Mouse (Mus musculus) megakaryocyte, adult 5-6 weeks (primary cell): Measurements from ENCODE around the gene Tex9. TPM values are rescaled to one million over a fixed set of nuclear protein-coding genes. Genes with fewer than 3 reads are reported as not detected.
"Not testable (repeated sequence)": the region's sequence is repeated elsewhere in the genome, so short reads cannot be mapped to it uniquely, and the experiment has no call there.

ENCODE experiments used
- ATAC-seq: 2 replicates; pipeline ENCODE4 v1.8.0; 2016; ENCODE audit warnings: mild to moderate bottlenecking, inconsistent platforms; ENCODE audit not compliant: poor library complexity, severe bottlenecking
- total RNA-seq, 2 experiments: library from RNA; stranded (forward) in 1 of 2; stranded (reverse) in 1 of 2; fragments of 153-499, 151-499 nt in 1 of 2; fragments of 221-1000, 200-1000 nt in 1 of 2; gene quantifications; 2 replicates each; pipeline versions ENCODE4 v1.2.3 to v1.2.4; 2015 to 2017

Gene Tex9
- total RNA-seq, 2 experiments from 2014 or later: 1.5 to 5.9 TPM

- ATAC-seq: no peak
Observed at GRCm38 (mm10) chr9:72488523-72488922, 3.5 kb downstream of the Tex9 start.

GRCm38 (mm10) chr9:72479276-72479675, 12.7 kb downstream of the Tex9 start:
- no peak for ATAC-seq

DNA sequence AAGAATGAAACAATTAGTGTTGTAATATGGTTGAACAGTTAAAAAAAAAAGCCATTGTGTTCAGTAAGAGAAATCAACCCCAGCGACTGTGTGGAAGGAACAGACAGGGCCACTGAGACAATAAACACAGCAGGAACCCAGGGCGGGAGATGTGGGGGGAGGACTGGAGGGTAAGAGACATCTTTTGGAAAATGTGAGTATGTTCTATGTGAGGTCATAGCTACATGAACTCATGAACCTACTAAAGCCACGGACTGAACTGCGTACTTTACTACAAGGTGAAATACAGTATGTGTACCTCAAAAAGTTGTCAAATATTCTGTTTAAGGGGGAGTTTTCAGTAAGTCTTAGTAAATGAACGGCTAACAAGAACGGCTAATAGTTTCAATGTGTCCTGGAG, 14.7 kb downstream of the Tex9 start:
- no peak for ATAC-seq

GRCm38 (mm10) chr9:72475511-72475910, 16.5 kb downstream of the Tex9 start:
- no peak for ATAC-seq

- ATAC-seq: no peak
Observed at GRCm38 (mm10) chr9:72469851-72470250, 22.2 kb downstream of the Tex9 start.

DNA sequence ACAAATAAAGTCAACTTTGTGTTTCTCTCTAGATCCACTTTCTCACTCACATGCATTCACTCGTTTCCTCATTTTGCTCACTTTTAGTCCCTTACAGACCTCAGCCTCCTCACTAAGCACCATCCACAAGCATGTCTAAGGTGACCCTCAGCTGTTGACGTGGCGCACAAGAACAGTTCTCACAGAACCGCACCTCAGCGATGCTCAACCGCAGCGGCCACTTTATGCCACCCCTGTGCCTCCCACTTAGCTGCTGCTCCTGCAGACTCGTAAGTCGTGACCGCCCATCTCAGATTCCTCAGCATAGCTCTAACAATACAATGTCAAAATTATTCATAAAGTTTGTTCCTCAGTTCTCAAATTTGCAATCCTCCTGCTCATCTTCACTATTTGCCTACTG, 23.4 kb downstream of the Tex9 start:
- peak; percentile 24; the same call in 1 of the 2 replicates for ATAC-seq

DNA sequence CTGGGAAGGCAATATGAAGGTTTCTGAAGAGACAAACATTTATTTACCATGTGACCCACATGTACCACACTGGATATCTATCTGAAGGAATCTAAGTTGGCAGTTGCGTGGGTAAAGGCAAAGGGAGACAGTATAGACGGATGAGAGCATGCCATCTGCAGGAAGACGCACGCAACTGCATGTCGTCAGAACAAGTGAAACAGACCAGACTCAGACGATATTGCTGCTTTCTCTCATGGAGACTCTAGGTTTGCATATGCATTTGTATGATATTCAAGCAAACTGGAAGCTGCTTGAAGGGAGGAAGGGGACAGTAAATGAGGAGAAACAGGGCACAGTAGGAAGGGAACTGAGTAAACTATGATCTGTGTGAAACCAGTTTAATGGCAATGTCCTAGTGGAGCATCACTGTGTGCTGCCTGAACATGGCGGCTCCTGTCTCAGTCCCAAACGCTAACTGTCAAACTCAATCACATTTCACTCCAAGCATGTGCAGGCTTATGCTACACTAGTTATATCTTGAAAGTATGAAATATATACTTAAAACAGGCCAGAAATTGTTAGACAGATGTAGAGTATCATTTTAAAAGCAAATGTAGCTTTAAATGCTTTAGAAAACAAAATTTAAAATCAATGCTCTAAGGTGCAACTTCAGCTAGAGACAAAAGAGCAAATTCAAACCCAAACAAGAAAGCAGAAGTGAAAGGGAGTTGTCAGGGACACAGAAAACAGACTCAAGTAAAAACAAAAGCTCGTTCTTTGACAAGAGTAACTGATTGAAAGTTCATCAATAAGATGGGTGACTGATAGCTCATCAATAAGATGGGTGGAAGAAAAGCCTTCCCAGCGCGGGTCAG, 24.2 kb downstream of the Tex9 start:
- peak; percentile 86 for ATAC-seq

DNA sequence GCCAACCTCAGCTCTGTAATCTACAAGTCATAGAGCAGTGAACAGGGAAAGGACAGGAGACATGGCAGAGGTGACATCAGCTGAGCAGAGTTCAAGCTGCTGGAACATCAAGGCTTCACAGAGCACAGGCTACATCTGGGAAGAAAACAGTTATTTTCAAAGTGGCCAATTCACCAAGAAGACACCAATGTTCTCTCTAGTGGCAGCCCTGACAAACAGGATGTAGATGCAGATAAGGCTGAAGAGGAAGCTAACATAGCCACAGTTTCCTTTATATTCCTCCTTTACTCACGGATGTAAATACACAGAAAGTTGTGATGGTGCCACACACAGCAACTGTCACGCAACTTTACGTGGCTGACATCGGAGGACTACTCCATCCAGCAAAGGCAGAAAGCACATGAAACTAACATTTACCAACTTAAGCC, 26.2 kb downstream of the Tex9 start:
- peak; percentile 65 for ATAC-seq

- ATAC-seq: no peak
Observed at GRCm38 (mm10) chr9:72464806-72465205, 27.2 kb downstream of the Tex9 start.

GRCm38 (mm10) chr9:72462427-72462826, 29.6 kb downstream of the Tex9 start:
- ATAC-seq: no peak

DNA sequence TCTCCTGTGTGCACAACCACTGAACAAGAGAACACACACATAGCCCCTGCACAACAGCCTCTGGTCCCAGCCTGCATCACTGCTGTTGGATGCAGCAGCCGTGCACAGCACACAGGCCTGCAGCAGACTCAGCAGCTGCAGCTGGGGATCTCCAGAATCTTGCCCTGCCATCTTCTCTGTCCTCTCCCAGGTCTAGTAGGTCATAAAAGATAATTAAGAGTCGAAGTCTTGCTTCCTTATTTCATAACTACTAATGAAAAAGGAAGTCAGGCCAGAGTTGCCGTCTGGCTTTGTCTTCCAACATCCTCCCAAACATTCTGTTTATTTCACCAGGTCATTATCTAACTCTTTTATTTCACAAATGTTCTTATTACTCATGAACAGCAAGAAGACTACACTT, 31.2 kb downstream of the Tex9 start:
- peak; percentile 56 for ATAC-seq

GRCm38 (mm10) chr9:72459703-72460102, 32.3 kb downstream of the Tex9 start:
- ATAC-seq: no peak

DNA sequence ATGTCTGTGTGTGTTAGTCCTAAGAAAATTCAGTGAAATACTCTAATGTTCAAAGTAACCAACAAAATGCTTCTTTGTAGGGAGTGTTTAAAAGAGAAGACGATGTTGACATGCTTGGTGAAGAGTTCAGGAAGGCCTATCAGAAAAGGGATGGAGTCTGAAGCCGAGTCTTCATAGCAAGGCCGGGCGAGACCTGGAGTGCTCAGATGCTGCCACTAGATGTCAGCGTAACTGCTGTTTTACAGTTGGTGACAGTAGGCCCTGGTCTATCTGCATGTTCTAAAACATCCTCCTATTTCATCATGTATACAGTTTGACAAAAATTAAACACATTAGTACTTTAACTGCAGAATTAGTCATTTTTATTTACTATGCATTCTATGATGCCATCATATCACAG, 33.8 kb downstream of the Tex9 start:
- ATAC-seq: peak; percentile 97

DNA sequence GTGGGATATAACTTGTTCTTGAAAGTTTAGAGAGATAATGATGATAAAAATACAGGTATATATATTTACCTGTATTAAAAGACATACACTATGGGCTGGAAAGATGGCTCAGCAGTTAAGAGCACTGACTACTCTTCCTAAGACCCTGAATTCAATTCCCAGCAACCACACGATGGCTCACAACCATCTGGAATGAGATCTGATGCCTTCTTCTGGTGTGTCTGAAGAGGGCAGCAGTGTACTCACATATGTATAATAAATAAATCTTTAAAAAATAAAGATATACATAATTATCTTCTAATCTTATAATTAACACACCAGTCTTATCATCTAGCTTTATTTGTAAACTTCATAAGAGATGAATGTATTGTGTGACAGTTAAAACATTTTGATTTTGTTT, 35.6 kb downstream of the Tex9 start:
- ATAC-seq: no peak

- not testable (repeated sequence) for ATAC-seq
Observed at GRCm38 (mm10) chr9:72454281-72454680, 37.7 kb downstream of the Tex9 start.

DNA sequence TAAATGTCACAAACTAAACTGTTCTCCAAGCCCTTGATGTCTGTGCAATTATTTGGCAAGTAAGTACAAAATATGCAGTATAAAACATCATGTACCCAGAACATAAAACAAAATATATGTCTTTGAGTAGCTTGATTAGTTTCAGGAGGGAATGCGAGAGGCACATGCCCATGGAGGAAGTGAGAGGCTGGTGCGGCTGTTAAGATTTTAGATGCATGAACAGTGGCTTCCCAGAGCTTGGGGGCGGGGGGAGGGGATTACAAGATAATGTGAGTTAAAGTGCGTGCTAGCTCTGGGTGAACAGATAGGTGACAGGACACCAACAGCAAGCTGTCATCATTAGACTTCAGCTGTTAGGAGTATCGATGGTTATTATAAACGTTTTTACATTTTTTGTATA, 40.9 kb downstream of the Tex9 start:
- no peak for ATAC-seq

DNA sequence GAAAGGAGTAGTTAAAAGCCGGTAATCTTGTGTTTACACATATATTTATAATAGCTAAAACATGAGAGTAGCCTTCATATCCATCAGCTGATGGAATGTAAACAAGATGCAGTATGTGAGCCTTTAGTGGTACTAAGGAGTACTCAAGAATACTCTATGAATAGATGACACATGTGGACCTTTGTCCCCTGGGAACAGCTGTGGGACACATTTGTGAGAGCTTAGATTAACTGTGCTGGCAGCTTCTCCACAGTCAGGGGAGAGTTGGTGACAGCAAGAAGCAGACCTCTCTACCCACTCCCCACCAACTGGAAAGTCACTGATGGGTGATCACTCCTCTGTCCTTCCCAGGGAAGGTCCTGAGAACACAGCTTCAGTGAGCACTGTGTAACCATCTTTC, 41.6 kb downstream of the Tex9 start:
- ATAC-seq: no peak

DNA sequence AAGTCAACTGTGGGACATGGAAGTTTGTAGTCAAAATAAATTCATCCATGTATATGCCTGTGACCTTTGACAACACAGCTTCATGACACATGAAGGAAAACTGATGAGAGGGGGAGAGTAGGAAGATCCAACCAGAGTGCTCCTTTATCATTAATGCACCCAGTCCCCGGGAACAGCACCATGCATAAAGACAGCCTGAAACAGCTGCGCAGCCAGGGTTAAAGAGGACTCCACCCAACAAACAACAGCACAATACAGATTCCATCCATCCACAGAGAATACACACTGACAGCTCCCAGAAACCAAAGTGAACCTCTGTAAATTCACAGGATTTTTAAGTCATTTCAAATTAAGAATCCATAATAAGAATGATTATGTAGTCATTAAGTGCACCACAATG, 42.2 kb downstream of the Tex9 start:
- no peak for ATAC-seq

- peak; percentile 85 for ATAC-seq
Observed at GRCm38 (mm10) chr9:72449367-72449766, 42.6 kb downstream of the Tex9 start.

GRCm38 (mm10) chr9:72448026-72448425, 44.0 kb downstream of the Tex9 start:
- ATAC-seq: peak; percentile 65

- ATAC-seq: no peak
Observed at GRCm38 (mm10) chr9:72441927-72442715, 49.9 kb downstream of the Tex9 start.
